Mouse (Mus musculus): ENCODE measurements around the gene Bcas3. TPM values are rescaled to one million over a fixed set of nuclear protein-coding genes. Genes with fewer than 3 reads are reported as not detected.

Bcas3 gene
- polyA plus RNA-seq, 1 experiment from 2014 or later: 33.3 TPM

GRCm38 (mm10) chr11:85843347-85843692, 490.4 kb downstream of the Bcas3 start:
- Histone ChIP-seq H3K4me2 (replicated peaks; ENCODE audit: low read depth, low read length) (peak overlapping the region; percentile 77), H3K9ac (ENCODE audit: low read depth, low read length) (peak overlapping the region; percentile 46), H3K27ac (ENCODE audit: low read depth, low read length) (peak overlapping the region; percentile 49; the same call in 1 of the 2 replicates), H3K9me3 (ENCODE audit: control insufficient read depth, low read length) (no peaks in the 10 kb centered on the region), H3K27me3 (ENCODE audit: control insufficient read depth, insufficient read depth, low read length) (peaks cover 62% of the 10 kb centered on the region), H3K4me1 (replicated peaks; ENCODE audit: control insufficient read depth, insufficient read depth, low read length) (peaks cover 7% of the 10 kb centered on the region; the same call in 1 of the 2 replicates), H3K36me3 (ENCODE audit: control insufficient read depth, insufficient read depth, low read length) (no peaks in the 10 kb centered on the region), H3K4me3 (ENCODE audit: low read depth, low read length) (peak overlapping the region; percentile 42)
- under 1% methylated on average over 18 of the region's 18 CpGs for WGBS
- DNase-seq (ENCODE audit: low spot score) (peak; percentile 91), ATAC-seq (ENCODE audit: low FRiP score) (peak; percentile 69)

- Histone ChIP-seq H3K27me3 (ENCODE audit: control insufficient read depth, insufficient read depth, low read length) (peaks cover 52% of the 10 kb centered on the region), H3K4me3 (ENCODE audit: low read depth, low read length) (peak overlapping the region; percentile 42), H3K27ac (ENCODE audit: low read depth, low read length) (no peak overlapping the region), H3K36me3 (ENCODE audit: control insufficient read depth, insufficient read depth, low read length) (no peaks in the 10 kb centered on the region), H3K9me3 (ENCODE audit: control insufficient read depth, low read length) (no peaks in the 10 kb centered on the region), H3K4me2 (replicated peaks; ENCODE audit: low read depth, low read length) (peak overlapping the region; percentile 77), H3K4me1 (replicated peaks; ENCODE audit: control insufficient read depth, insufficient read depth, low read length) (peaks cover 7% of the 10 kb centered on the region; the same call in 1 of the 2 replicates), H3K9ac (ENCODE audit: low read depth, low read length) (peak overlapping the region; percentile 48)
- peak; percentile 64 for ATAC-seq (ENCODE audit: low FRiP score)
- DNase-seq (ENCODE audit: low spot score): peak; percentile 93
- WGBS: under 1% methylated on average over 54 of the region's 54 CpGs
Observed at GRCm38 (mm10) chr11:85844144-85844965, 491.4 kb downstream of the Bcas3 start.

- DNase-seq (ENCODE audit: low spot score): no peak
- Histone ChIP-seq H3K4me2 (replicated peaks; ENCODE audit: low read depth, low read length) (peak overlapping the region; percentile 77; the same call in 1 of the 2 replicates), H3K9ac (ENCODE audit: low read depth, low read length) (no peak overlapping the region), H3K27me3 (ENCODE audit: control insufficient read depth, insufficient read depth, low read length) (peaks cover 46% of the 10 kb centered on the region), H3K9me3 (ENCODE audit: control insufficient read depth, low read length) (no peaks in the 10 kb centered on the region), H3K36me3 (ENCODE audit: control insufficient read depth, insufficient read depth, low read length) (no peaks in the 10 kb centered on the region), H3K4me3 (ENCODE audit: low read depth, low read length) (no peak overlapping the region), H3K27ac (ENCODE audit: low read depth, low read length) (no peak overlapping the region), H3K4me1 (replicated peaks; ENCODE audit: control insufficient read depth, insufficient read depth, low read length) (peaks cover 5% of the 10 kb centered on the region; the same call in 1 of the 2 replicates)
- ATAC-seq (ENCODE audit: low FRiP score): no peak
- WGBS: 29% methylated on average over 5 of the region's 5 CpGs
Observed at GRCm38 (mm10) chr11:85844971-85845370, 492.0 kb downstream of the Bcas3 start.

GRCm38 (mm10) chr11:85845921-85846320, 493.0 kb downstream of the Bcas3 start:
- H3K9ac ChIP-seq (ENCODE audit: low read depth, low read length): no peak overlapping the region
- ATAC-seq (ENCODE audit: low FRiP score) (no peak), DNase-seq (ENCODE audit: low spot score) (no peak)
- peaks cover 5% of the 10 kb centered on the region; the same call in 1 of the 2 replicates for H3K4me1 ChIP-seq (replicated peaks; ENCODE audit: control insufficient read depth, insufficient read depth, low read length)
- no peak overlapping the region for H3K4me3 ChIP-seq (ENCODE audit: low read depth, low read length)
- H3K36me3 ChIP-seq (ENCODE audit: control insufficient read depth, insufficient read depth, low read length): no peaks in the 10 kb centered on the region
- H3K4me2 ChIP-seq (replicated peaks; ENCODE audit: low read depth, low read length): no peak overlapping the region
- peaks cover 36% of the 10 kb centered on the region for H3K27me3 ChIP-seq (ENCODE audit: control insufficient read depth, insufficient read depth, low read length)
- 49% methylated on average over 5 of the region's 5 CpGs for WGBS
- H3K9me3 ChIP-seq (ENCODE audit: control insufficient read depth, low read length): no peaks in the 10 kb centered on the region
- H3K27ac ChIP-seq (ENCODE audit: low read depth, low read length): no peak overlapping the region

GRCm38 (mm10) chr11:85846509-85846908, 493.5 kb downstream of the Bcas3 start:
- no peak for DNase-seq (ENCODE audit: low spot score)
- H3K27ac ChIP-seq (ENCODE audit: low read depth, low read length): no peak overlapping the region
- WGBS: 41% methylated on average over 4 of the region's 4 CpGs
- peaks cover 31% of the 10 kb centered on the region for H3K27me3 ChIP-seq (ENCODE audit: control insufficient read depth, insufficient read depth, low read length)
- no peak overlapping the region for H3K4me3 ChIP-seq (ENCODE audit: low read depth, low read length)
- peaks cover 5% of the 10 kb centered on the region; the same call in 1 of the 2 replicates for H3K4me1 ChIP-seq (replicated peaks; ENCODE audit: control insufficient read depth, insufficient read depth, low read length)
- no peaks in the 10 kb centered on the region for H3K36me3 ChIP-seq (ENCODE audit: control insufficient read depth, insufficient read depth, low read length)
- no peak for ATAC-seq (ENCODE audit: low FRiP score)
- no peak overlapping the region for H3K9ac ChIP-seq (ENCODE audit: low read depth, low read length)
- no peaks in the 10 kb centered on the region for H3K9me3 ChIP-seq (ENCODE audit: control insufficient read depth, low read length)
- no peak overlapping the region for H3K4me2 ChIP-seq (replicated peaks; ENCODE audit: low read depth, low read length)

- Histone ChIP-seq H3K36me3 (ENCODE audit: control insufficient read depth, insufficient read depth, low read length) (no peaks in the 10 kb centered on the region), H3K27me3 (ENCODE audit: control insufficient read depth, insufficient read depth, low read length) (peaks cover 13% of the 10 kb centered on the region), H3K9me3 (ENCODE audit: control insufficient read depth, low read length) (no peaks in the 10 kb centered on the region), H3K4me2 (replicated peaks; ENCODE audit: low read depth, low read length) (peak overlapping the region; percentile 41), H3K9ac (ENCODE audit: low read depth, low read length) (peak overlapping the region; percentile 27; the same call in 1 of the 2 replicates), H3K4me1 (replicated peaks; ENCODE audit: control insufficient read depth, insufficient read depth, low read length) (no peaks in the 10 kb centered on the region), H3K27ac (ENCODE audit: low read depth, low read length) (no peak overlapping the region), H3K4me3 (ENCODE audit: low read depth, low read length) (peak overlapping the region; percentile 22)
- 3% methylated on average over 21 of the region's 21 CpGs for WGBS
- ATAC-seq (ENCODE audit: low FRiP score) (peak; percentile 63), DNase-seq (ENCODE audit: low spot score) (peak; percentile 88)
Observed at GRCm38 (mm10) chr11:85849037-85849436, 496.1 kb downstream of the Bcas3 start.

- Histone ChIP-seq H3K9me3 (ENCODE audit: control insufficient read depth, low read length) (no peaks in the 10 kb centered on the region), H3K4me2 (replicated peaks; ENCODE audit: low read depth, low read length) (no peak within 1 kb of the TSS), H3K27me3 (ENCODE audit: control insufficient read depth, insufficient read depth, low read length) (peaks cover 9% of the 10 kb centered on the region), H3K4me1 (replicated peaks; ENCODE audit: control insufficient read depth, insufficient read depth, low read length) (no peaks in the 10 kb centered on the region), H3K9ac (ENCODE audit: low read depth, low read length) (no peak within 1 kb of the TSS), H3K36me3 (ENCODE audit: control insufficient read depth, insufficient read depth, low read length) (no peaks in the 10 kb centered on the region), H3K4me3 (ENCODE audit: low read depth, low read length) (no peak within 1 kb of the TSS), H3K27ac (ENCODE audit: low read depth, low read length) (no peak within 1 kb of the TSS)
- no peak for DNase-seq (ENCODE audit: low spot score)
- ATAC-seq (ENCODE audit: low FRiP score): no peak
- 86% methylated on average over 6 of the region's 6 CpGs for WGBS
Observed at GRCm38 (mm10) chr11:85850233-85850632, 497.3 kb downstream of the Bcas3 start, which contains the start of gene Gm11444. TSS of gene Gm11444 (minus strand) at chr11:85850333.

GRCm38 (mm10) chr11:85850758-85851157, 497.8 kb downstream of the Bcas3 start:
- DNase-seq (ENCODE audit: low spot score) (peak; percentile 43), ATAC-seq (ENCODE audit: low FRiP score) (no peak)
- Histone ChIP-seq H3K4me3 (ENCODE audit: low read depth, low read length) (no peak overlapping the region), H3K27me3 (ENCODE audit: control insufficient read depth, insufficient read depth, low read length) (peaks cover 6% of the 10 kb centered on the region), H3K9me3 (ENCODE audit: control insufficient read depth, low read length) (no peaks in the 10 kb centered on the region), H3K36me3 (ENCODE audit: control insufficient read depth, insufficient read depth, low read length) (no peaks in the 10 kb centered on the region), H3K4me2 (replicated peaks; ENCODE audit: low read depth, low read length) (no peak overlapping the region), H3K27ac (ENCODE audit: low read depth, low read length) (no peak overlapping the region), H3K9ac (ENCODE audit: low read depth, low read length) (no peak overlapping the region), H3K4me1 (replicated peaks; ENCODE audit: control insufficient read depth, insufficient read depth, low read length) (no peaks in the 10 kb centered on the region)
- 32% methylated on average over 6 of the region's 6 CpGs for WGBS
